Mouse (Mus musculus): ENCODE measurements around the gene Nmb. TPM values are rescaled to one million over a fixed set of nuclear protein-coding genes. Genes with fewer than 3 reads are reported as not detected.

Gene Nmb
- polyA plus RNA-seq, 2 experiments, result 1.3 to 1.9 TPM

DNA sequence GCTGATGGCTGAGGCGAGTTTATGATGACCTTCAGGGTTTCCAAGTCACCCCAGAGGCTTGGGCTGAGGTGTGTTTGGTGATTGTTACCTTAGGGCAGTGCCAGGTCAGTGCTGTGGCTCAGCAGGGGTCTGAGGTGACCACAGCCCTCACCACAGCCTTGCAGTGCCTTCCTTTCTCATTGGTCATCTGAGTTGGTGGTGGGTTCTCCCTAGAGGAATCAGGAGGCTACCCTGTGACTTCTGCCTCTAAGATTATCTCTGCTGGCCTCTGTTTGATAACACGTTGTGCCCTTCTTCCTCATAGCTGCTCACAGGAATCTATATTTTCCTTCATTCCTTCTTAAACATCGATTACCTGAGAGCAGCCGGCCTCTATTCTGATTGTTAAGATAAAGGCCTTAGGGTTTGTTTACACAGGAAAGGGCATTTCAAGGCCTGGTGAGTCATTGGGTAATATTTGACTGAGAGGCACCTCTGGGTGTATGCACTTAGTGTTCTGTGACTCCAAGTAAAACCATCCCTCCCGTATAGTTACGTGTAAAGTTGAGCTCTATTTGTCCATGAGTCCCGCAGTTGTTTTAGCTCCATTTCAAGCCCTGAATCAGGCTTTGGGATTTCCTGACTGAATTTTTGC is 38.2 kb downstream of the Nmb start:
- H3K4me3 ChIP-seq (ENCODE audit: insufficient read depth in 1 of 2, low read depth in 2 of 2, low read length in 2 of 2), result no peak overlapping the region
- no peak for DNase-seq (ENCODE audit: low read depth in 3 of 3, low spot score in 3 of 3)
- H3K36me3 ChIP-seq (replicated peaks; ENCODE audit: control insufficient read depth, insufficient read depth, low read depth), result no peaks in the 10 kb centered on the region
- H3K27ac ChIP-seq, result no peak overlapping the region
- H3K4me1 ChIP-seq (replicated peaks; ENCODE audit: control insufficient read depth in 2 of 2, insufficient read depth in 2 of 2, low read length in 1 of 2), result peaks cover 2 to 18% of the 10 kb centered on the region in 2 experiments; a peak in 3 of 4 replicates
- TF ChIP-seq CTCF (IDR thresholded peaks at IDR 0.05; ENCODE audit: low read depth) (no peak), EP300 (IDR thresholded peaks at IDR 0.05; ENCODE audit: low read depth) (no peak)
- WGBS (ENCODE audit: insufficient replicate concordance), result 41% methylated on average over 7 of the region's 7 CpGs
- H3K27me3 ChIP-seq (ENCODE audit: control insufficient read depth, insufficient read depth, low read length), result no peaks in the 10 kb centered on the region
- no peak overlapping the region for H3K9ac ChIP-seq (replicated peaks)
- H3K4me2 ChIP-seq (ENCODE audit: low read depth), result no peak overlapping the region
- H3K9me3 ChIP-seq (ENCODE audit: control insufficient read depth, low read length), result no peaks in the 10 kb centered on the region
- no peak for ATAC-seq (ENCODE audit: insufficient read depth)

- Histone ChIP-seq H3K4me1 (replicated peaks; ENCODE audit: control insufficient read depth in 2 of 2, insufficient read depth in 2 of 2, low read length in 1 of 2) (peaks cover 2 to 18% of the 10 kb centered on the region in 2 experiments; a peak in 3 of 4 replicates), H3K9me3 (ENCODE audit: control insufficient read depth, low read length) (no peaks in the 10 kb centered on the region), H3K36me3 (replicated peaks; ENCODE audit: control insufficient read depth, insufficient read depth, low read depth) (no peaks in the 10 kb centered on the region), H3K4me2 (ENCODE audit: low read depth) (no peak overlapping the region), H3K9ac (replicated peaks) (no peak overlapping the region), H3K4me3 (ENCODE audit: insufficient read depth in 1 of 2, low read depth in 2 of 2, low read length in 2 of 2) (no peak overlapping the region), H3K27ac (no peak overlapping the region), H3K27me3 (ENCODE audit: control insufficient read depth, insufficient read depth, low read length) (no peaks in the 10 kb centered on the region)
- WGBS (ENCODE audit: insufficient replicate concordance), result 58% methylated on average over 7 of the region's 7 CpGs
- TF ChIP-seq EP300 (IDR thresholded peaks at IDR 0.05; ENCODE audit: low read depth) (no peak), CTCF (IDR thresholded peaks at IDR 0.05; ENCODE audit: low read depth) (no peak)
- DNase-seq (ENCODE audit: low read depth in 3 of 3, low spot score in 3 of 3) (no peak), ATAC-seq (ENCODE audit: insufficient read depth) (no peak)
These were observed 39.4 kb downstream of the Nmb start for GRCm38 (mm10) chr7:80865521-80865920.

DNA sequence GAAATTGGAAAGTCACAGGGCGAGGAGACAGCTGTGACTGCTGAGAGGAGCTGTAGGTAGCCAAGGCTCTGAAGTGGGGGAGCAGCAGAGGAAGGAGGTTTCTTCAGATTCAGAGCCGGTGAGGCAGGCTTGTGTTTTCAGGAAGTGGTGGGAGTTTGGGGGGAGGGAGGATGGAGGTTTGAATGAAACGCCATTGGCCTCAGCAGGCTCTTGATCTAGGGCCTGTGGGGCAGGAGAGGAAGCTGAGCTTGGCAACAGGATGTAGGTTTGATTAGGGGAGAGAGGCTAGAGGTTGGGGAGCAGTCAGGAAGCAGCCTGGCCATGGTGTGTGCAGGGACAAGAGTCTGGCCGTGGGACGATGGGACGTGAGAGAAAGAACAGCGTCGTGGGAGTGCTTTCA is 40.0 kb downstream of the Nmb start:
- Histone ChIP-seq H3K4me1 (replicated peaks; ENCODE audit: control insufficient read depth in 2 of 2, insufficient read depth in 2 of 2, low read length in 1 of 2) (peaks cover 2 to 22% of the 10 kb centered on the region in 2 experiments; a peak in 3 of 4 replicates), H3K4me3 (ENCODE audit: insufficient read depth in 1 of 2, low read depth in 2 of 2, low read length in 2 of 2) (no peak overlapping the region), H3K36me3 (replicated peaks; ENCODE audit: control insufficient read depth, insufficient read depth, low read depth) (no peaks in the 10 kb centered on the region), H3K9me3 (ENCODE audit: control insufficient read depth, low read length) (no peaks in the 10 kb centered on the region), H3K27ac (no peak overlapping the region), H3K27me3 (ENCODE audit: control insufficient read depth, insufficient read depth, low read length) (no peaks in the 10 kb centered on the region), H3K4me2 (ENCODE audit: low read depth) (no peak overlapping the region), H3K9ac (replicated peaks) (no peak overlapping the region)
- TF ChIP-seq CTCF (IDR thresholded peaks at IDR 0.05; ENCODE audit: low read depth) (no peak), EP300 (IDR thresholded peaks at IDR 0.05; ENCODE audit: low read depth) (no peak)
- 16% methylated on average over 8 of the region's 8 CpGs for WGBS (ENCODE audit: insufficient replicate concordance)
- ATAC-seq (ENCODE audit: insufficient read depth), result no peak
- no peak for DNase-seq (ENCODE audit: low read depth in 3 of 3, low spot score in 3 of 3)

- no peak for ATAC-seq (ENCODE audit: insufficient read depth)
- Histone ChIP-seq H3K9ac (replicated peaks) (no peak overlapping the region), H3K4me1 (replicated peaks; ENCODE audit: control insufficient read depth in 2 of 2, insufficient read depth in 2 of 2, low read length in 1 of 2) (peaks cover 2 to 22% of the 10 kb centered on the region in 2 experiments; a peak in 3 of 4 replicates), H3K27me3 (ENCODE audit: control insufficient read depth, insufficient read depth, low read length) (no peaks in the 10 kb centered on the region), H3K4me3 (ENCODE audit: insufficient read depth in 1 of 2, low read depth in 2 of 2, low read length in 2 of 2) (no peak overlapping the region), H3K9me3 (ENCODE audit: control insufficient read depth, low read length) (no peaks in the 10 kb centered on the region), H3K4me2 (ENCODE audit: low read depth) (no peak overlapping the region), H3K27ac (no peak overlapping the region), H3K36me3 (replicated peaks; ENCODE audit: control insufficient read depth, insufficient read depth, low read depth) (no peaks in the 10 kb centered on the region)
- WGBS (ENCODE audit: insufficient replicate concordance), result 20% methylated on average over 1 of the region's 1 CpGs
- no peak for DNase-seq (ENCODE audit: low read depth in 3 of 3, low spot score in 3 of 3)
- TF ChIP-seq CTCF (IDR thresholded peaks at IDR 0.05; ENCODE audit: low read depth), result no peak
- TF ChIP-seq EP300 (IDR thresholded peaks at IDR 0.05; ENCODE audit: low read depth), result no peak
These were observed 40.7 kb downstream of the Nmb start for GRCm38 (mm10) chr7:80864151-80864550.

DNA sequence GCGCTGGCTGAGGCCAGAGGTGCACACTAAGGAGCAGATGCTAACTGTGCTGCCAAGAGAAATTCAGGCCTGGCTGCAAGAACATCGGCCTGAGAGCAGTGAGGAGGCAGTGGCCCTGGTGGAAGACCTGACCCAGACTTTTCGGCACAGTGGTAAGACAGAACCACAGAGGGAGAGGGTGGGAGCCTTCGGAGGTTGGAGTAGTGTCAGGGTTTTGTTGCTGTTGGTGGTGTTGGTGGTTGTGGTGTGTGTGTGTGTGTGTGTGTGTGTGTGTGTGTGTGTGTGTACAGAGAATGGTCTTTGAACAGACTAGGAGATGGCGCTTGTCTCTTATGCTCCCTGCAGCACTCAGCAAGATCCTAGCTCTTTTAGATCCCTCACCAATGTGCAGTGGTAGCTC is 41.4 kb downstream of the Nmb start:
- Histone ChIP-seq H3K9me3 (ENCODE audit: control insufficient read depth, low read length) (no peaks in the 10 kb centered on the region), H3K27me3 (ENCODE audit: control insufficient read depth, insufficient read depth, low read length) (no peaks in the 10 kb centered on the region), H3K9ac (replicated peaks) (no peak overlapping the region), H3K36me3 (replicated peaks; ENCODE audit: control insufficient read depth, insufficient read depth, low read depth) (no peaks in the 10 kb centered on the region), H3K4me3 (ENCODE audit: insufficient read depth in 1 of 2, low read depth in 2 of 2, low read length in 2 of 2) (no peak overlapping the region), H3K27ac (no peak overlapping the region), H3K4me1 (replicated peaks; ENCODE audit: control insufficient read depth in 2 of 2, insufficient read depth in 2 of 2, low read length in 1 of 2) (peaks cover 2 to 22% of the 10 kb centered on the region in 2 experiments; a peak in 3 of 4 replicates), H3K4me2 (ENCODE audit: low read depth) (no peak overlapping the region)
- DNase-seq (ENCODE audit: low read depth in 3 of 3, low spot score in 3 of 3) (no peak), ATAC-seq (ENCODE audit: insufficient read depth) (no peak)
- WGBS (ENCODE audit: insufficient replicate concordance), result 68% methylated on average over 5 of the region's 5 CpGs
- no peak for TF ChIP-seq EP300 (IDR thresholded peaks at IDR 0.05; ENCODE audit: low read depth)
- no peak for TF ChIP-seq CTCF (IDR thresholded peaks at IDR 0.05; ENCODE audit: low read depth)
